Mouse (Mus musculus) thymus, adult 2 months (tissue): Measurements from ENCODE around the gene Akirin2.

Experiments
- CTCF ChIP-seq: fragments of 200-500 bp; IDR thresholded peaks from 2 replicates; pipeline ENCODE4 v1.5.1; 2012; ENCODE audit warnings: mild to moderate bottlenecking, control low read depth, low read length, moderate library complexity, borderline replicate concordance; ENCODE audit not compliant: control insufficient read depth, poor library complexity, insufficient read depth; ENCODE audit errors: extremely low read depth
- POLR2A ChIP-seq: fragments of 200-500 bp; IDR thresholded peaks from 2 replicates; pipeline ENCODE4 v1.6.1; 2012; ENCODE audit warnings: mild to moderate bottlenecking, low read length, control low read depth, moderate library complexity; ENCODE audit not compliant: control insufficient read depth, poor library complexity, insufficient read depth; ENCODE audit errors: extremely low read depth

GRCm38 (mm10) chr4:34522846-34523245 is 27.9 kb upstream of the Akirin2 start:
- no peak for TF ChIP-seq POLR2A
- TF ChIP-seq CTCF: no peak
